Mouse (Mus musculus) heart, embryonic 14.5 days (tissue): ENCODE data around the gene 4930522H14Rik. TPM values are rescaled to one million over a fixed set of nuclear protein-coding genes. Genes with fewer than 3 reads are reported as not detected.

Experiments used
- ATAC-seq: fragments of 200-750 bp; cut with Nextera tagmentation; 2 replicates; pipeline ENCODE4 v1.8.0; 2017; ENCODE audit warnings: low read depth, moderate TSS enrichment; ENCODE audit not compliant: insufficient number of reproducible peaks, insufficient read depth, low FRiP score
- H3K27ac ChIP-seq, 2 experiments: fragments of 200-500 bp in 1 of 2; fragments of 300-500 bp in 1 of 2; sonication (generic) in 1 of 2; replicated peaks in 1 of 2; 2 replicates each; pipeline ENCODE4 v1.5.1; 2012 to 2014; ENCODE audit warnings: low read depth in 2 of 2, low read length in 2 of 2, control low read depth in 1 of 2, mild to moderate bottlenecking in 1 of 2, mixed read lengths in 1 of 2; ENCODE audit not compliant: control insufficient read depth in 1 of 2, insufficient read depth in 1 of 2
- H3K27me3 ChIP-seq: fragments of 300-500 bp; sonication (generic); 2 replicates; pipeline ENCODE4 v1.6.1; 2014; ENCODE audit warnings: mild to moderate bottlenecking, low read length, control low read depth; ENCODE audit not compliant: control insufficient read depth, insufficient read depth
- H3K36me3 ChIP-seq: fragments of 300-500 bp; sonication (generic); 2 replicates; pipeline ENCODE4 v1.6.1; 2014; ENCODE audit warnings: mild to moderate bottlenecking, control low read depth, low read length, mixed read lengths; ENCODE audit not compliant: control insufficient read depth, insufficient read depth
- H3K4me1 ChIP-seq, 2 experiments: fragments of 200-500 bp in 1 of 2; fragments of 300-500 bp in 1 of 2; sonication (generic) in 1 of 2; 2 replicates each; pipeline ENCODE4 v1.6.1; 2012 to 2014; ENCODE audit warnings: low read length in 2 of 2, control low read depth in 1 of 2, mixed read lengths in 1 of 2; ENCODE audit not compliant: control insufficient read depth in 2 of 2, insufficient read depth in 2 of 2
- H3K4me2 ChIP-seq: fragments of 300-500 bp; sonication (generic); 2 replicates; pipeline ENCODE4 v1.6.1; 2014; ENCODE audit warnings: mild to moderate bottlenecking, low read length
- H3K4me3 ChIP-seq, 2 experiments: fragments of 200-500 bp in 1 of 2; fragments of 300-500 bp in 1 of 2; sonication (generic) in 1 of 2; 2 replicates each; pipeline ENCODE4 v1.5.1; 2012 to 2014; ENCODE audit warnings: low read length in 2 of 2, mild to moderate bottlenecking in 2 of 2, control low read depth in 1 of 2, low read depth in 1 of 2, moderate library complexity in 1 of 2; ENCODE audit not compliant: control insufficient read depth in 1 of 2, insufficient read depth in 1 of 2
- H3K9ac ChIP-seq: fragments of 300-500 bp; sonication (generic); 2 replicates; pipeline ENCODE4 v1.6.1; 2014; ENCODE audit warnings: mild to moderate bottlenecking, low read length
- H3K9me3 ChIP-seq: fragments of 300-500 bp; sonication (generic); 2 replicates; pipeline ENCODE4 v1.6.1; 2016; ENCODE audit warnings: low read length, control low read depth; ENCODE audit not compliant: control insufficient read depth
- WGBS: fragments of 180-500 bp; shearing (Covaris S2); extraction: QIAGEN DNeasy Blood & Tissue Kit; methylation state at CpG from one replicate; pipeline ENCODE4 v1.1.7; 2014; 5-methylcytosine and 5-hydroxymethylcytosine counted together
- polyA plus RNA-seq: library from polyadenylated mRNA; unstranded; fragments of >200 nt; fragmentation: Nextera tagmentation; extraction: Ambion mirVana; gene quantifications from 2 replicates; pipeline ENCODE4 v1.2.1, GENCODE M21; 2014

The 4930522H14Rik gene
- polyA plus RNA-seq, 1 experiment from 2014 or later, result not detected

DNA sequence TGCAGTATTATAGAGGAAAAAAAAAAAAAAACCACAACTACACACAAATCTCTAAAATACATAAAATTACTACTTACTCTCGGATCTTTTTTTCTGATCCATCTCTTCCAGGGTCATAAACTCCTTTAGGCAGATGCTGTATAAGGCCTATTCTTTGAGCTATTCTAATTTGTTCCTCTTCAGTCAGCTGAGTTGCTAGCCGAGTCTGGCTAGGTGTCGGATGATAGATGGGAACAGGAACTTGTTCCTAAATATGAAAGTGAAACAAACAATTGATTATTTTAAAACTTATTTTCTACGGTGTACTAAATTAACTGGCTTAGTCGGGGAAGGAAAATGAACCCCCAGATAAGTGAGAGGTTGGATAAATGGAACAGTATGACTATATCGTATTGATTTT, 74.3 kb downstream of the 4930522H14Rik start:
- H3K27me3 ChIP-seq, result no peaks in the 10 kb centered on the region
- peaks cover 3 to 30% of the 10 kb centered on the region in 2 experiments for H3K4me1 ChIP-seq
- no peak overlapping the region for H3K27ac ChIP-seq
- no peak overlapping the region for H3K4me2 ChIP-seq
- ATAC-seq, result no peak
- no peak overlapping the region for H3K9ac ChIP-seq
- WGBS, result 85% methylated on average over 6 of the region's 6 CpGs
- no peak overlapping the region for H3K4me3 ChIP-seq
- no peaks in the 10 kb centered on the region for H3K9me3 ChIP-seq
- peaks cover 32% of the 10 kb centered on the region for H3K36me3 ChIP-seq

Other genes with a start within 250 kb of the 4930522H14Rik start
- gene Ttc39a, start 124.7 kb downstream of the 4930522H14Rik start, polyA plus RNA-seq, result 7.7 and 8.2 TPM in 2 replicates
- gene Rnf11, start 46.6 kb downstream of the 4930522H14Rik start, polyA plus RNA-seq, result 74.2 and 76.8 TPM in 2 replicates
- gene Cdkn2c, start 135.9 kb upstream of the 4930522H14Rik start, polyA plus RNA-seq, result 13.7 and 15.3 TPM in 2 replicates
- gene Faf1, start 145.3 kb upstream of the 4930522H14Rik start, polyA plus RNA-seq, result 27.5 and 29.9 TPM in 2 replicates